Mouse (Mus musculus) CD8-positive naive resting alpha-beta T cell, adult 2 months (primary cell): ENCODE data around the gene Fnbp1l.

ENCODE experiments used
- DNase-seq, 2 experiments: peaks; one replicate each; pipeline ENCODE4 v3.0.0; 2022; ENCODE audit warnings: low read depth in 2 of 2, low spot score in 2 of 2

Gene Fnbp1l

DNA sequence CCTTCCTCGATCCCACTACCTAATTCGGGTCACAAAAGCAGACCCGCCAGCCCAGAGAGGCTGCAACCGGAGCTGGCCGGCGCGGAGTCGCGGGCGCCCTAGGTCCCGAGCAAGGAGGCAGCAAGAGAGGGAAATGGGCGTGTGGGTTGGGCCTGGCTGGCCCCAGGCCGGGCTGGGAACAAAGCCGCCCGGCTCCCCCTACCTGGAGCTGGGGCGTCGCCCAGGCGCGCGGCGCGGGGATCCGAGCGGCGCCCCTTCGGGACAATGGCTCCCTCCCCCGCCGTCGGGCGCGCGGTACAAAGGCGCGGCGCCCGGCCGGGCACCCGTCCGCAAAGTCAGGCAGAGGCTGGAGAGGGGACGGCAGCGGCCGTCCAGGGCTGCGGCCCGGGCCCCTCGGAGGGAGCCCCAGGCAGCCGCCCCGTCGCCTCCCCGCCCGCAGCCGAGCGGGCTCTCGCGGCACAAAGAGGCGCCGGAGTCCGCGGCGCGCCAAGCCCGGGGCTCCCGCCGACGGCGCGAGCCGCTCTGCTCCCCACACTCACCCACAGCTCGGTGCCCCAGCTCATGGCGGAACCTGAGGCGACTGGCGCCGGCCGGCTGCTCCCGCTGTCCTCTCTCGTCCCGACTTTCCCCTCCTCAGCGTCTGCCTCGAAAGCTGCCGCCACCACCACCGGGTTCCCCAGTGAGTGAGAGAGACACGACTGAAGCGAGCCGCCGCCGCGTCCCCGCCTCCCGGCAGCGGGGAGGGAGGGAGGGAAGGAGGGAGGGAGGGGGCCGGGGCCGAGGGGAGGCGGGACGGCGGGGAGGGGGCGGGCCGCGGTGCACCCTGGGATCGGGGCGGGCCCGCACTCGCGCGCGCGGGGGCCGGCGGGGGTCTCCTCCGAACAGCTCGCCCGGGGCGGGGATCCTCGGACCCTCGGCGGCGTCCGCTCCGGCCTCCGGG, at the start of gene Fnbp1l:
Gene Fnbp1l, minus strand, starts transcription at position 725 of the 940 bp plus-strand sequence.
- peak in 1 of 2 experiments; percentile 23 for DNase-seq

DNA sequence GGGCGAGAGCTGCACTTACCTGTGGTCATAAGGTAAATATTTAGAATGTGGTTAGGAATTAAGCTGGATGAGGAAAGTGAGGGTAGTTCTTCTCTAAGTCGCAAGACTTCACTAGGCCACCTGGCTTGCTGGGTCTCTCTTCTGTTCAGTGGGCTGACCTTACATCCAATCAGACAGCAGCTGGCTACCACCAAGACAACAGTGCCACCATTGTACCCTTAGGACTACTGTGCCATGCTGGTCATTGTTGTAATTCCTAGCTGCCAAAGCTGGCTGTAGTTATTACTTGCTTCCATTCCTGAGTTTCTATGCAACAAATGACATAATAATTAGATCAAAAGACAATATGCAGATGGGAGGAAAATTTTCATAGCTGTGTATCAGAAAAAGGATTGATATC, 41.3 kb upstream of the Fnbp1l start:
- DNase-seq, result no peak

DNA sequence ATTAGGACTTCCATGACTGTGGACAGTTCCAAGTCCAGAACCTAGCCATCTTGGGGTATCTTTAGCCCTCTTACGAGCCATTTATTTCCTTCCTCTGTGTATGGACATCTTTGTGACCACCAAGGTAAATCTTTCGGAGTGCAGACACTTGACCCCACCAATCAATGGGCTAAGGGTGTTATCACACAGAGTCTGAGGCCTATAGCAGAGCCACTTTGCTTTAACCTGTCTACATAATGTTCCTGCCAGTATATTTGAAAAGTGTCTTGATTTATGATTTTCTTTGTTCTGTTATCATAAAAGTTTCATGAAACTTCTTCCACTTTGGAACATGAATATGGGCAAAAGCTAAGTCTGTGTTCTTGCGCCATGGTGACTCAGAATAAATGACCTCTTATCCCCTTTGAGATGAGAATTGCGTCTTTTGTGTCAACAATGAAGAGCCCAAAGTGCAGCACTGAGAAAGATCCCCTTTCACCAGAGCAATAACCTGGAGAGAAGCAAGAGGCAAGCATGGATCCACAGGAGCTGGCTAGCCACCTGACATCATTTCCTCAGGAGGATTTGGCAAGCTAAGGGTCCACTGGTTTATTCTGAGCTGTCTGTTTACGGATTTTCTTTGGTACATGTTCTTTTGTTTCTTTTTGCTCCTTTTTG, 39.9 kb upstream of the Fnbp1l start:
- DNase-seq, result no peak

DNA sequence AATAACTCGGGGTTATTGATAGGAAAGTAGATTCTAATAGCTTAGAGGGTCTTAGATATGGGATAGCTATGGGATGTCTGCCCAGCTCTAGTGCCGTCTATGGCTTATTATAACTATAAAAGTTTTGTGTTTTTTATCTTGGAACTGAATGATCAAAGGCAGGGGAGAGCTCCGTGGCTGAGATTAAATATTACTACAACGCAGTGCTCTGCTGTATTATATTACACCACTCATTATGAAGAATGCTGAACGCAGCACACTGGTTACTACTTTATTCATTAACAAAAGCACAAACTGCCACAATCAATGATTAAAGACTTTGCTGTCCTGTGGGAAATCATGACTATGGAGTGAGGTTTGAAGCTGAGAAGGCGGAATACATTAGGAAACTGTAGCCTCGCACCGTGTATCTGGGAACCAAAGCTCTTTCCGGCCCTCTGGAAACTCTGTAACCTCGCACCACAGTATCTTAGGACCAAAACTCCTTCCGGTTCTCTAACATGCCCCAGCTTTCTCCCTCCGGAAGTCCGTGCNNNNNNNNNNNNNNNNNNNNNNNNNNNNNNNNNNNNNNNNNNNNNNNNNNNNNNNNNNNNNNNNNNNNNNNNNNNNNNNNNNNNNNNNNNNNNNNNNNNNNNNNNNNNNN, 27.8 kb upstream of the Fnbp1l start:
- no peak for DNase-seq

DNA sequence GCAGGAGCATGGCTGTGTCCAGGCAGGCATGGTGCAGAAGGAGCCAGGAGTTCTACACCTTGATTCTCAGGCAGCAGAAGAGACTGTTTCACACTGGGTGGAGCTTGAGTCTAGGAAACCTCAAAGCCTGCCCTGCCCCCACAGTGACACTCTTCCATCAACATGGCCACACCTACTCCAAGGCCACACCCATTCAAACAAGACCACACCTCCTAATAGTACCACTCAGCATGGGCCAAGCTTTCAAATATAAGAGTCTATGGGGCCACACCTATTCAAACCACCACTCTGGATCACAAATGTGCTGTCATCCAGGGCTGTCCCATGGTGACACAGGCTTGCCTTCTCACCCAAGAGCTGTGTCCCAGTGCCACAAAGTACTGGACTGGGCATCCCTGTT, 20.8 kb upstream of the Fnbp1l start:
- DNase-seq, result no peak

DNA sequence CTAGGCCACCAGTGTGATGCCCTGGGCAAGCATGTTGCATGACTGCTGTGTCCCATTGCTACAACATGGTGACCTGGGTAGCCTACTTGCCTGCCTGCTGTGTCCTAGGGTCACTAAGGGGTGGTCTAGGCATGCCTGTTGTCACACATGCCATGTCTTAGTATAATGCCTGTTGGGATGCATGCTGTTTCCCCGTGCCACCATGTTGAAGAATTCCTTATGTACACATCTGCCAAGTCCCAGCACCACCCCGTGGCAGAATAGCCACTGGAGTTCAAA, 19.6 kb upstream of the Fnbp1l start:
- DNase-seq, result no peak

DNA sequence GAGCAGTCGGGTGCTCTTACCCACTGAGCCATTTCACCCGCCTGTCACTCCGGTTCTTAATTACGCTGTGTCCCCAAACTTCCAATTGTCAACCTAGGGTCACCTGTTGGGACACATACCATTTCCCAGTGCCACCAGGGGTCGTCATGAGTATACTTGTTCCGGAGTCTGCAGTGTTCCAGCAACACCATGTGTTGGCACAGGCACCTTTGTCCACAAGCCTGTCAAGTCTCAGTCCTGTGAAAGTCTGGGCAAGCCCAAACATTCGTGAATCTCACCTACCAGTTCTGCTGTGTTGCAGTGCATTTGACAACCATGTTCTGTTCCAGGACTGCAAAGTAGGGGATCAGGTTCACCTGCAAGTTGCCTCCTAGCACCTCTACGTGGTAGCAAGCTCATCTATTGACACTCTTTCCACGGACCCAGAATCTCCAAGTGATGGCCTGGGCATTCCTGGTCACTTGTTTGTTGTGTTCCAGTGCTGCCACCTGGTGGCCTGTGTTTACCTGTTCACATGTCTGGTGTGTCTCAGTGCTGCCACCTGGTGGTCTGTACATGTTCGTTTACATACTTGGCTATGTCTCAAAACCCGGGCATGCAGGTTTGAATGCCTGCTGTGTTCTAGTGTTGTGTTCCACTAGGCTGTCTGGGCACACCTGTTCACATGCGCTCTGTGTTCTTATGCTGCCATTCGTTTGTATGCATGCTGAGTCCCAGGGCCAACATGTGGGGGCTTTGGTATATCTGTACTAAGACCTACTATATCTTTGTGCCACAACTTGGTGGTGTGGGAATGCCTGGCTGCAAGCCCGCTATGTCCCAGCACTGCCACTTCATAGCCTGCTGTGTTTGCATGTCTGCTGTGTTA, 19.0 kb upstream of the Fnbp1l start:
- DNase-seq, result peak; percentile 84 to 85

DNA sequence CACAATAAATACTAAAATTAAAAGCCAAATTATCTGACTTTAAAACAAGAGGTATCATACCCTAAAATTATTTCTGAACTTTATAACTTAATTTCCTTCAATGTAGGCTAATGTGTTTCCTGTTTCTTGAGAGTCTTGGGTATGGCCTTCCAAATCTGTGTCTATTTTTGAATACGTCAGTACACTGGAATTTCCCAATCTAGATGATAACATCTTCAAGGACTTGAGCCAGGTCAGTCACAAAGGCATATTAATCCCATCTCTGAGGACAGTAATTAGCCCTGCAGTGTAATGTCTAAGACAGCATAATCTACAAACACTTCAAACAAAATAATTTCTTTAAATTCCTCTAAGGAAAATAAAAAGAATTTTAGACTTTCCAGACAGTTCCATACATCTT, 17.8 kb upstream of the Fnbp1l start:
- DNase-seq, result no peak

DNA sequence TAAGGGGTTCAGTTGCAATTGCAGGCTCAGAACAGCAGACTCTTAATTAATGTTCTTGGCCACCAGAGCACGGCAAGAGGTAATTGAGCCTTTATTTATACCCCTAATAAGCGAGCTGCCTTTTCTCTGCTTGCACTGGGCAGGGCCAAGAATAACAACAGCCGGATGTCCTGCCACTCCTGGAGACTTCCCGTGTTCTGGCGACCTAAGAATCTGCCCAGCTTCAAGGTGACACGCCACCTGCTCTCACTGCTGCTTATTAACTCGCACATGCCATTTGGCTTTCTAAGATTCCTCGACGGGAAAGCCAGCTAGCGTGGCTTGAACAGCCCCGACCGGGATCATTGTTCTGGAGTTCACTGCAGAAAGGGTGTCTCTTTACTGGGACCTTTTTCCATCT, 15.7 kb upstream of the Fnbp1l start:
- DNase-seq, result no peak

DNA sequence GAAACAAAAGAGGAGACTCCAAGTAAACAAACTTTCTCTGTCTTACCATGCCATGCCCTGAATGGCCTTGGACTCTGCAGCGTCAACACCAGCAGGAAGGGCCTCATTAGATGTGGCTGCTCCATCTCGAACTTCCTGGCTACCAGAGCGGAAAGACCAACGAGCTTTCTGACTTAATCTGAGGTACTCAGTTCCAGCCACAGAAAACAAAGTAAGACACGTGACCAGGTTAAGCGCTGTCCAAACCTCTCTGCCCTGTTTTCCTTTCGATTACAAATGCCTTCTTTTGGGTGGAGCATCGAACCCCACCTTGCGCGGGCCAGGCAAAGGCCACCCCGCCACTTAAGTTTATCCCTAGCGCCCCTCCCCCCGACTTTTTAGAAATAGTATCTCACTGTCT, 10.1 kb upstream of the Fnbp1l start:
- no peak for DNase-seq

DNA sequence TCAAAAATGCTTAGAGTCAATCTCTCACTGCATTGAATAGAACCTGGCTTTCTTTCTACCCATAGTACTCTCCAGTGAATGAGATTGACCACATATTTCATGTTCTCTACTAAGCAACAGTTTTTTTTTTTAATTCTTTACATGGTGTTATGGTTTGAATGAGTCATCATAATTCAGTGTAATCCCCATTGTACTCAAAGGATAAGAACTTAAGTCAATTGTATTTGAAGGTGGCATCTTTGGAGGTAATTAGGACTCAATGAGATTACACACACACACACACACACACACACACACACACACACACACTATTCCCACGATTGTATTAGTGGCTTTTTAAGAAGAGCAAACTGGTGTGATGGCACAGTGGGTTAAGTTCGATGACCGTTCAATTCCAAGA, 9.4 kb upstream of the Fnbp1l start:
- no peak for DNase-seq

DNA sequence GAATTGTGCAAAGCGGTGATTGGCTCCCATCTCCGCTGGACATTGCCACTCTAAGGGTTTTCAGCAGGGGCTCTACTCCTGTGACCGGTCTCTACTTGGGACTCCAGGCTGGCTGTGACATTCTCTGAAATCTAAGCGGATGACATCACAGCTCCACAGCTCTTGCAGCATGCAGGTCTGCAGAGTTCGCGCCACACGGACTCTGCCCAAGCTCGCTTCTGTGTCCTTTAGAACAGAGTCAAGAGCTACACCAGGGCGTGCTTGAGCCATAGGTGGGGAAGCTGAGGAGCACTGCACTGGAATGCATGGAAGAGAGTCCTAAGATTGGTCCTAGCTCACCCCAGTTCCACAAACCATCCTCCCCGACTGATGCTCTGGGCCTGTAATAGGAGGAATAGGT, 9.0 kb upstream of the Fnbp1l start:
- DNase-seq, result no peak

DNA sequence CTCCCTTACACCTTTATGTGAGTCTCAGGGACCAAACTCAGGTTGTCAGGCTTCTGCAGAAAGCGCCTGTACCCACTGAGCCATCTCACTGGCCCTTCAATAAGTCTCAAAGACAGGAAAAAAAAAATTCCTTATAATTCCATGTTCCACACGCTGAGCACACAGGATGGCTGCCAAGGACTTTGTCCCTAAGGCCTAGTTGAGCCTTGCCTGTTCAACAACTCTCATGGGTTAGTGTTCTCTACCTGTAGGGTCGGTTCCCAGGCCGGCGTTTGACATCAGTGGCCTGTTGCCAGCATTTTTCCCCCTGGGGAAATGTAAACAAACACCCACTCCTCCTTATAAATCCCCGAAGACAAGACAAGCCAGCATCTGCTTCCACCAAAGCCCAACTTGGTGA, 8.3 kb upstream of the Fnbp1l start:
- no peak for DNase-seq

DNA sequence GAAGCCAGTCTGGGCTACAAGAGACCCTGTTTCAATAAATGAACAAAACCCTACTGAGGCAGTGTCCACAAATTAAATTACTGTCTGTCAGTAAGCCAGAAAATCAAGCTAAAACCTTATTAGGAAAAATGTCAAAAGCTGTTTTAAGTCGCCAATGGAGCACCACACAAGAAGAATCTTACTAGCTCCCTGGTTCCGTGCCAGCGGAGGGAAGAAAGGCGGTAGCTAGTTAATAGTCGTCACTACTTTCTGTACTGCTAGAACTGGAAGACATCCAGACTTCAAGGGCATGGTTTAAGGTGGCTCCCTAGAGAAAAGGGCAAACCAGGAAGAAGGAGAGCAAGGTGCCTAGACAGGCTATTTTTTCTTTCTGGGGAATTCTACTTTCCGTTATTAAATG, 5.1 kb upstream of the Fnbp1l start:
- DNase-seq, result no peak

DNA sequence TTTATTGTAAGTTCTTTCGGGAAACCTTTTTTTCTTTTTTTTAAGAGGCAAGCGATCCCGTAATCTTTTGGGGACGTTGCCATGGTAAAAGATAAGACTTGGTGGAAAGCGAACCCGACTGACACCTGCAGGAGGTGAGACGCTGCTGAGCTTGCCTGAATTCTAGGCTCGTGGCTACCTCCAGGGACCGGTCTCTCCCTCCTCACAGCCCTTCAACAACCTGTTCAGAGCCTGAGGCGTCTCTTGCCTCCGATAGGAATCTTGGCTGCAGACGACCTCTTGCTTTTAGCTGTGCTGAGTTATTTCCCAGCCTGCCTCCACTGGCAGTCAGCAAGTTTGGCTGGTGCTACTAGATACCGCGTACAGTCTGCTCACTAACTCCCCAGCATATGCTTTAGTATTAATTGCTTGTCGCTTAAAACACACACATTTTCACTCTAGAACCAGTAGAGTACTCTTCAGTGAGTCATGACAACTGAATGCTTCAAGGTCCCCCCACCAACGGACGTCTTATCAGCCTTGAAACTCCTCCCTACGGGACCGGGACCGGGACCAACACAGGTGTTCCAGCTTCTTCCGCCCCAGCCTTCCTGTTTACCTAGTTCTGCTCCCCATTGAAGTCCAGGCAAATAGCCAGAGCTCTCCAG, 893 bp upstream of the Fnbp1l start:
- peak in 1 of 2 experiments; percentile 2 for DNase-seq

DNA sequence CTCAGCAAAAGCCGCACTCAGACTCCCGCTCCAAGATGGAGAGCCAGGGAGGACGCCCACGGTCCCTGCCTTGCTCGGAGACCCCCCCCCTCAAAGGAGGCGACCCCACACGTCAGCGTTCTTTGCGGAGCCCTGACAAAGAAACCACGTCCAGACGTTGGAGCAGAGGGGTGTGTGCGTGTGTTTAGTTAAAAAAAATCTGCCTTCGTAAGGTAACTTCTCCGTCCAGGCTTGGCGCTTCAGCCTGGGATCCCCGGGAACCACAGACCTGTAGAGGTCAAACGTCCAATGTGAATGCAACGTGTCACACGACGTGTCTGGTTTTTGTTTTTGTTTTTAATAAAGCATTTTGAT, 393 bp upstream of the Fnbp1l start:
- DNase-seq, result no peak

DNA sequence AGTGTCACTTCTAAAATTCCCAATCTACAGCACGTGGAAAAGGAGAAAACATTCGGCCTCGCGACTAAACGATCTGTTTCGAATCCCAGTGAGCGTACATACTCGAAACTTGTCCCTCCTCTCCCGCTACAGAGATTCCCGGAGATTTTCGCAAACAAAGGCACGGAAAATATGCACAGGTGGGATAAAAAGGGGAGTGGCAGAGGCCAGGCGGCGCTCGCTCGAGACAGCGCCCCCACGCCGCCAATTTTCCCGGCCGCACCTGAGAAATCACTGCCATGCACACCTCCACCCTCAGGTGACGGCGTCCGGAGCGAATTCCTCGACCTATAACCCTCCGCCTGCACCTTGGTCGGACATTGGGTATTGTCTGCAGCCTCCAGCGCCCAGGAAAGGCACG, 1.1 kb downstream of the Fnbp1l start:
- no peak for DNase-seq

DNA sequence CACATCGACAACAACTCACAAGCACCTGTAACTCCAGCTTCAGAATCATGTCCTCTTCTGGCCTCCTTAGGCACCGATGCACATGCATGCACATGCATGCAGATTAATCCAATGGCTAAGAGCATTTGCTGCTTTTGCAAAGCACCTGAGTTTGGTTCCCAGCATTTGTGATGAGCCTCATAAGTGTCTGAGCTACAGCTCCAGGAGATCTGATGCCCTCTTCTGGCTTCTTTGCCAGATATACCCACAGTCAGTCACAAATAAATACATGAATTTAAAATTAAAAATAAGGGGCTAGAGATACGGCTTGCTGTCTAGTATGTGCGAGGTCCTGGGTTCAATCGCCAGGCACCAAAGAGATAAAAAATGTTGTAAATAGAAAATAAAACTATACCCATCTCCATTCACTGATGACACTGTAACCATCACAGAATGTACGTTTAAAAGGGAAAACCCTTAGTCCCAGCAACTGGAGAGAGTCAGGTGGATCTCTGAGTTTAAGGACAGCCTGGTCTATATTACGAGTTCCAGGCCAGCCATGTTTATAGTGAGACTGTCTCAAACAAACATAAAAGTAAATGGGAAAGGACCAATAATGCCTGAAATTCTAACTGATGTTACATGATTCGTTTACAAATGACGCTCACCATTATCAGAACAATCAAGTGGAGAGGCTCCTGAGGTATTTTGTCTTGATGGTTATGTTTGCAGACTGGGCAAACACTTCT, 1.7 kb downstream of the Fnbp1l start:
- DNase-seq, result no peak

DNA sequence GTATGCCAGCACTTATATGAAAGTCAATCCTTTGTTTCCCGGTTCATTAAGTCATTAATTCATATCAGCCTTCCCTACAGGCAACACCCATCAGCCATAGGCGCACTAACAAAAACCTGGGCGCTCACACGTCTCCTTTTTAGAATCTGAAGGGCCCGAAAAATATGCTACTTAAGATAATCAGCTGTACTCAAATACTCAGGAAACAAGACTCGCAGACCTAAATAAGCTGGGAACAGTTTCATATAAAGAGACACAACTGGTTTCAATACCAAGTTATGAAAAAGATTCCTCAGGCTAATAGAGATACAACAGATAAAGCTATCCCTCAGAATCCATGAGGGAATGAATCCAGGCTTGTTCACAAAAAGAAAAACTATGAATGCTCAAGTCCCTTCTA, 7.0 kb downstream of the Fnbp1l start:
- no peak for DNase-seq

DNA sequence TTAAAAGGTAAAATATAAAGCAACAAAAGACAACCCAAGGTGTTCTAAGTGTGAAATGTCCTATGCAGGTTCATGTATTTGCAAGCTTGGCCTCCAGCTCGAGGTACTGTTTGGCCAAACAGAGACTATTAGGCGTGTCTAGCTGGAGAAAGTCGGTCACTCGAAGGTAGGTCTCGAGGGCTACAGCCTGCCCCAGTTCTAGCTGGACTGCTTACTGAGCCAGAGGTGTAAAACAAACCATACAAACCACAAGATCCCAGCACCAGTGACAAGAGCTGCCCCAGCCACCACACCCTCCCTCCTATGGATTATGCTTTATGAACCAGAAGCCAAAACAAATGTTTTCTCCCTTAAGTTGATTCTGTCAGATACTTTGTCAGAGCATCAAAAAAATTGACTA, 7.8 kb downstream of the Fnbp1l start:
- DNase-seq, result no peak
